Mouse (Mus musculus): ENCODE measurements at regions not wholly inside any gene's neighbourhood (a gene's known extent, or its start where the extent isn't known, plus 50 kb on each side); places are given as distances from the start of the nearest gene placed in this dataset.

- TF ChIP-seq CTCF (conservative IDR thresholded peaks at IDR 0.05; ENCODE audit: insufficient read depth, insufficient read length, low read depth, low read length) (no peak), POLR2A (IDR thresholded peaks at IDR 0.05; ENCODE audit: low read depth, low read length) (no peak)
These were observed 202.5 kb downstream of the Pten start for GRCm38 (mm10) chr19:32959844-32960195.
